Mouse (Mus musculus) myocyte (in vitro differentiated cells): ENCODE data around the gene 4930402F06Rik. TPM values are rescaled to one million over a fixed set of nuclear protein-coding genes. Genes with fewer than 3 reads are reported as not detected.

ENCODE experiments used
- H3K27me3 ChIP-seq: one replicate; pipeline ENCODE4 v1.6.1; 2011; ENCODE audit not compliant: control insufficient read depth, insufficient read depth, insufficient read length
- H3K36me3 ChIP-seq: one replicate; pipeline ENCODE4 v1.6.1; 2011; ENCODE audit not compliant: control insufficient read depth, insufficient read depth
- H3K4me2 ChIP-seq: one replicate; pipeline ENCODE4 v1.6.1; 2011; ENCODE audit warnings: low read depth, control low read depth
- H3K4me3 ChIP-seq: one replicate; pipeline ENCODE4 v1.5.1; 2011; ENCODE audit warnings: mild to moderate bottlenecking, control low read depth, moderate library complexity
- H3K79me2 ChIP-seq: one replicate; pipeline ENCODE4 v1.6.1; 2011; ENCODE audit not compliant: control insufficient read depth, insufficient read depth
- H3ac ChIP-seq: one replicate; pipeline ENCODE4 v1.6.1; 2011; ENCODE audit not compliant: control insufficient read depth, insufficient read length
- CEBPB ChIP-seq: IDR thresholded peaks from 2 replicates; pipeline ENCODE4 v1.6.1; 2011; ENCODE audit warnings: mild to moderate bottlenecking, moderate library complexity; ENCODE audit not compliant: poor library complexity, insufficient read depth, severe bottlenecking
- E2F4 ChIP-seq: IDR thresholded peaks from one replicate; pipeline ENCODE4 v1.6.1; 2011; ENCODE audit warnings: mild to moderate bottlenecking, control low read depth, moderate library complexity; ENCODE audit not compliant: insufficient read depth
- MAX ChIP-seq: IDR thresholded peaks from one replicate; pipeline ENCODE4 v1.6.1; 2011; ENCODE audit warnings: low read depth, mild to moderate bottlenecking, control low read depth
- MYOD1 ChIP-seq, 3 experiments: IDR thresholded peaks; one replicate each; pipeline ENCODE4 v1.6.1; 2011; ENCODE audit warnings: control low read depth in 2 of 3, low read depth in 2 of 3, mild to moderate bottlenecking in 2 of 3, moderate library complexity in 1 of 3; ENCODE audit not compliant: insufficient read length in 2 of 3, control insufficient read depth in 1 of 3
- MYOG ChIP-seq, 3 experiments: IDR thresholded peaks; one replicate each; pipeline ENCODE4 v1.6.1; 2011; ENCODE audit warnings: control low read depth in 2 of 3, low read depth in 2 of 3, mild to moderate bottlenecking in 2 of 3; ENCODE audit not compliant: insufficient read length in 2 of 3, control insufficient read depth in 1 of 3, insufficient read depth in 1 of 3
- POLR2A ChIP-seq: IDR thresholded peaks from one replicate; pipeline ENCODE4 v1.6.1; 2011; ENCODE audit warnings: low read depth, mild to moderate bottlenecking, control low read depth, moderate library complexity; ENCODE audit not compliant: insufficient read length
- POLR2AphosphoS2 ChIP-seq: IDR thresholded peaks from one replicate; pipeline ENCODE4 v1.6.1; 2011; ENCODE audit warnings: low read depth, control low read depth; ENCODE audit not compliant: insufficient read length
- REST ChIP-seq: IDR thresholded peaks from one replicate; pipeline ENCODE4 v1.6.1; 2011; ENCODE audit warnings: mild to moderate bottlenecking, control low read depth, moderate library complexity; ENCODE audit not compliant: insufficient read depth, insufficient read length
- SRF ChIP-seq: IDR thresholded peaks from one replicate; pipeline ENCODE4 v1.6.1; 2011; ENCODE audit warnings: low read depth; ENCODE audit not compliant: control insufficient read depth, insufficient read length
- TCF12 ChIP-seq: IDR thresholded peaks from one replicate; pipeline ENCODE4 v1.6.1; 2011; ENCODE audit warnings: mild to moderate bottlenecking, control low read depth; ENCODE audit not compliant: poor library complexity, insufficient read depth, severe bottlenecking
- TCF3 ChIP-seq: IDR thresholded peaks from one replicate; pipeline ENCODE4 v1.6.1; 2011; ENCODE audit warnings: low read depth, control low read depth; ENCODE audit not compliant: insufficient read length
- USF1 ChIP-seq: IDR thresholded peaks from one replicate; pipeline ENCODE4 v1.6.1; 2011; ENCODE audit warnings: low read depth, mild to moderate bottlenecking, control low read depth, moderate library complexity
- polyA plus RNA-seq: library from polyadenylated mRNA; unstranded; fragments of >200 nt; fragmentation: generic; extraction: Trizol; gene quantifications from one replicate; pipeline ENCODE4 v1.2.1, GENCODE M21; 2012; ENCODE audit warnings: missing spikeins

Gene 4930402F06Rik
- polyA plus RNA-seq, 1 experiment: not detected

DNA sequence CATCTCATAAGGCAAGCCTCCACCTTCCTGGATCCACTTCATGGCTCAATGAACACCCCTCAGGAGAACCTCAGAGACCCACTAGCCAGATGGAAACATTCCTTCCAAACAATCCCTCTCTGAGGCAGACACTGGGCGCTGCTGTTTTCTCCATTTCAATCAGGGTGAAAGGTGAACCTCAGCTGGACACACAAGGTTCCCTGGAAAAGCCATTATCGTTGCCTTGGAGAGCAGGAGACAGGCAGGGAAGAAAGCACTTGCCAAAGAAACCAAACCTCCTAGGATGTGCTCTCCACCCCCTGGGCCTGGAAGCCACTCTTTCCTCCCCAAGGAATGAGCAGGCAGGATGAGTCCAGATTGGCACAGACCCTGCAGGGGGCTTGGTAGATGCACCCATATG is 30.6 kb upstream of the 4930402F06Rik start:
- Histone ChIP-seq H3K79me2 (no peaks in the 10 kb centered on the region), H3K36me3 (no peaks in the 10 kb centered on the region), H3ac (no peak overlapping the region), H3K4me3 (no peak overlapping the region), H3K27me3 (no peaks in the 10 kb centered on the region), H3K4me2 (no peak overlapping the region)
- TF ChIP-seq POLR2A: no peak
- TF ChIP-seq MAX: no peak
- TF ChIP-seq CEBPB: no peak
- TF ChIP-seq USF1: no peak
- no peak for TF ChIP-seq MYOG (IDR thresholded peaks at IDR 0.05; ENCODE audit: control insufficient read depth in 1 of 3, insufficient read depth in 1 of 3, insufficient read length in 2 of 3, low read depth in 2 of 3)
- no peak for TF ChIP-seq POLR2AphosphoS2
- no peak for TF ChIP-seq TCF3
- TF ChIP-seq SRF: no peak
- no peak for TF ChIP-seq MYOD1 (IDR thresholded peaks at IDR 0.05; ENCODE audit: control insufficient read depth in 1 of 3, insufficient read length in 2 of 3, low read depth in 2 of 3)
- TF ChIP-seq E2F4: no peak
- TF ChIP-seq REST: no peak

DNA sequence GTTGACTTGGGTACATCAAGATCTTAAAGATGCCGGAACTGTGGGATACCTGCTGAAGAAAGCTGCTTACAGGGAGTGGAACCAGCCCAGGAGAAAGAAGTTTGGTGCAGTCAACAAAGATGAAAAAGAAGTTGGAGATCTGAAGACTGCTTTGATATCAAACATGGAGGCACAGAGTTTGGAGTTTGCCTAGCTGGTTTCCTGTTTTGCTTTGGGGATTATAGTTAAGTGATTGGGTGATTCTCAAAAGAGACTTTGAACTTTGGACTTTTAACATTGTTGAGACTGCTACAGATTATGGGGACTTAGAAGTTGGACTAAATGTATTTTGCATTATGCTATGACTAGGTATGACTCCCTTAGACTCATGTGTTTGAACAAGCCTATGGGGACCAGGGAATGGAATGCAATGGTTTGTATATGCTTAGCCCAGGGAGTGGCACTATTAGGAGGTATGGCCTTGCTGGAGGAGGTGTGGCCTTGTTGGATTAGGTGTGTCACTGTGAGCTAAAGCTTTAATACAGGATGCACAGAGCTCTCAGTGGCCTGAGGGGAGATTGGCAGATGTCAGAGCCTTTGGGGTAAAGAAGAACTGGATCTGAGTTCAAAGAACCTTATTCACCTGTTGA is 26.9 kb upstream of the 4930402F06Rik start:
- no peak for TF ChIP-seq MYOD1 (IDR thresholded peaks at IDR 0.05; ENCODE audit: control insufficient read depth in 1 of 3, insufficient read length in 2 of 3, low read depth in 2 of 3)
- no peak for TF ChIP-seq SRF
- no peak for TF ChIP-seq MAX
- no peak for TF ChIP-seq POLR2A
- no peak for TF ChIP-seq CEBPB
- TF ChIP-seq TCF3: no peak
- TF ChIP-seq REST: no peak
- no peak for TF ChIP-seq E2F4
- TF ChIP-seq MYOG (IDR thresholded peaks at IDR 0.05; ENCODE audit: control insufficient read depth in 1 of 3, insufficient read depth in 1 of 3, insufficient read length in 2 of 3, low read depth in 2 of 3): no peak
- no peaks in the 10 kb centered on the region for H3K27me3 ChIP-seq
- no peak overlapping the region for H3K4me3 ChIP-seq

DNA sequence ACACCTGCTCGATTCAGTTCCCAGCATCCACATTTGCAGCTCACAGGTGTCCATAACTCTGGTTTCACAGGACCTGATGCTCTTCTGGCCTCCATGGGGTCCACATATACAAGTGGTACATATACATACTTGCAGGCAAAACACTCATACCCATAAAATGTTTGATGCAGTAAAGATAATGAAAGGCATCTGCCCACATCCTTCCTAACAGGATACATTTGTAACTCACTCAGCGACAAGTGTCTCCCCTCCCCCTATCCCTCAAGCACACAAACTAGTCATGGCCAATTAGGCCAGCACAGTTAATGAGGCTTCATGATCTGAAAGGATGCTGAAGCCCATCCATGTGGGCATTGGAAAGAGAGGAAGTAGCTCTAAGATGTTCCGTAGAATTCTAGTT is 25.4 kb upstream of the 4930402F06Rik start:
- H3K27me3 ChIP-seq: no peaks in the 10 kb centered on the region
- no peak overlapping the region for H3ac ChIP-seq
- H3K4me2 ChIP-seq: no peak overlapping the region
- H3K36me3 ChIP-seq: no peaks in the 10 kb centered on the region
- no peak overlapping the region for H3K4me3 ChIP-seq
- no peaks in the 10 kb centered on the region for H3K79me2 ChIP-seq
- TF ChIP-seq POLR2AphosphoS2: no peak
- TF ChIP-seq SRF: no peak
- no peak for TF ChIP-seq CEBPB
- no peak for TF ChIP-seq MYOD1 (IDR thresholded peaks at IDR 0.05; ENCODE audit: control insufficient read depth in 1 of 3, insufficient read length in 2 of 3, low read depth in 2 of 3)
- TF ChIP-seq TCF12: no peak
- TF ChIP-seq E2F4: no peak

More for the DNA sequence above, 26.9 kb upstream of the 4930402F06Rik start:
- no peak overlapping the region for H3ac ChIP-seq
- no peak overlapping the region for H3K4me2 ChIP-seq
- no peaks in the 10 kb centered on the region for H3K36me3 ChIP-seq
- H3K79me2 ChIP-seq: no peaks in the 10 kb centered on the region

DNA sequence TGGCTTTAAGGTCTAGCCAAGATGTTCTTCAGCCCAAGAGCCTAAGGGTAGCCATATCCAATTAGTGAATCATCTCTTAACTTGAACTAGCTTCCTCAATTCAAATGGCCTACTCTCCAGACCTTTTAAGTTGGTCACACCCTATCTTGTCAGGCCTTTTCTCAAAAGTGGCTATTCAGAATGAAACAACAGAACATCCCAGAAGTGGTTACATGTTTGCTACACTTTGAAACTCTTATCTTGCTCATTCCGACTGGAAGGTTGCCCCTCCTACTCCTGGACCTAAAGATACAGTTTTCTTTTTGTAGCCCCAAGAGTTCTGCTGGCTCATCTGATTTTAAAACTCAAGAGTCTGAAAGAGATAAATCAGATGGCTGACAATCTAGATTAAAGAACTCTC is 23.7 kb upstream of the 4930402F06Rik start:
- no peaks in the 10 kb centered on the region for H3K79me2 ChIP-seq
- no peaks in the 10 kb centered on the region for H3K27me3 ChIP-seq
- H3K36me3 ChIP-seq: no peaks in the 10 kb centered on the region
- no peak overlapping the region for H3K4me3 ChIP-seq
- H3K4me2 ChIP-seq: no peak overlapping the region
- TF ChIP-seq MYOG (IDR thresholded peaks at IDR 0.05; ENCODE audit: control insufficient read depth in 1 of 3, insufficient read depth in 1 of 3, insufficient read length in 2 of 3, low read depth in 2 of 3) (no peak), E2F4 (no peak), POLR2AphosphoS2 (no peak), TCF12 (no peak), REST (no peak), TCF3 (no peak), CEBPB (no peak), SRF (no peak), POLR2A (no peak), MAX (no peak), MYOD1 (IDR thresholded peaks at IDR 0.05; ENCODE audit: control insufficient read depth in 1 of 3, insufficient read length in 2 of 3, low read depth in 2 of 3) (no peak), USF1 (no peak)
- no peak overlapping the region for H3ac ChIP-seq

DNA sequence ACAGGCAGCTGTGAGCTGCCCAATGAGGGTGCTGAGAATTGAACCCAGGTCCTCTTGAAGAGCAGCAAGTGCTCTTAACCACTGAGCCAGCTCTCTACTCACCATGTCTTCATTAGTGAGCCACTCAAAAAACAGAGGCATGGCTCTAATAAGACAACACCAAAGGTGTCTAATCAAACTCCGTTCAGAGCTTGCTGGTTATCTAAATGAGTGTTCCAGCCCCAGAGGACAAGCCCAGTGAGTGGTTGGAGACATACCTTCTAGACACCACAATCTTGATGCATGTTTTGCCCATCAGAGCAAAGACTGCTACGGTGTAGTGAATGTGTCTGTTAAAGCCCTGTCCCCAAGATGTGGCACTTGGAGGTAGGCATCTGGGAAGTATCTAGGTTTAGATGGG is 22.7 kb upstream of the 4930402F06Rik start:
- no peak overlapping the region for H3K4me2 ChIP-seq
- TF ChIP-seq TCF3 (no peak), REST (no peak), MAX (no peak), MYOD1 (IDR thresholded peaks at IDR 0.05; ENCODE audit: control insufficient read depth in 1 of 3, insufficient read length in 2 of 3, low read depth in 2 of 3) (no peak), TCF12 (no peak)
- H3ac ChIP-seq: no peak overlapping the region
- no peak overlapping the region for H3K4me3 ChIP-seq
- no peaks in the 10 kb centered on the region for H3K36me3 ChIP-seq
- no peaks in the 10 kb centered on the region for H3K79me2 ChIP-seq
- H3K27me3 ChIP-seq: no peaks in the 10 kb centered on the region
